In the genomic region with DNA sequence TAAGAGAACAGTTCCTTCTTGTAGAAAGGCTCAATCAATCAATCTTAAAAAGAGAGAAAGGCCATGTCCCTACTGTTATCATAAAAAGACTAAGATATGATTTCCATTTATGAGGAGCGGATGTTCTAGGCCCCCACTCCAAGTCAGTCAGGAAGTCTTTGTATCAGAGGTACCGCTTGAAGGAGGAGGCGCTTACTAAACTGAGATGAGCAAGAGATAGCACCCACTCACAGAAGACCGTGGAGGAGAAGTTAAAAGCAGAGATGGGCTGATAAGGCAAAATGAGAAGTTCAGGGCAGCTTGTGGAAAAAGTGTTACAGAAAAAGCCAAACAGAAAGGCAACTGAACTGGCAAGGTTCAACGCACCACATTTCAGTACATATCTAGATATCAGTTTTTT, we compare ENCODE assay signal across 27 mouse cellular contexts. TPM values are rescaled to one million over a fixed set of nuclear protein-coding genes. Genes with fewer than 3 reads are reported as not detected.
DNase-seq lines count a peak whose midpoint lies in the region; ATAC-seq and TF ChIP-seq lines count a peak whose summit lies in the region.
"Had no signal": no experiment of that assay in that cellular context is flagged by ENCODE, and none has a peak within 500 bp of the region (broad histone marks: within the 10 kb centered on the region; RNA-seq: fewer than 3 reads in every experiment).

No protein-coding gene starts in this region.

- H3K9me3 ChIP-seq in liver, embryonic 13.5 days (replicated peaks) = no peaks in the 10 kb centered on the region
- no peaks in the 10 kb centered on the region for H3K9me3 ChIP-seq in liver, postnatal 0 days (ENCODE audit: low read length)
- H3K9me3 ChIP-seq in G1E (replicated peaks) = 0 out of 2 replicates have a peak, but pooled peaks cover 2% of the 10 kb centered on the region
- H3K9me3 ChIP-seq in neural tube, embryonic 15.5 days (replicated peaks) = no peaks in the 10 kb centered on the region
- H3K9me3 ChIP-seq in embryonic facial prominence, embryonic 10.5 days = 0 out of 2 replicates have a peak, but pooled peaks cover 6% of the 10 kb centered on the region
- H3K9me3 ChIP-seq: intestine, embryonic 15.5 days; limb, embryonic 13.5 days had no signal

- H3K36me3 ChIP-seq in liver, embryonic 13.5 days = no peaks in the 10 kb centered on the region
- H3K36me3 ChIP-seq in liver, postnatal 0 days (replicated peaks; ENCODE audit: insufficient read depth, low read length) = no peaks in the 10 kb centered on the region
- no peaks in the 10 kb centered on the region for H3K36me3 ChIP-seq in G1E (replicated peaks)
- H3K36me3 ChIP-seq in neural tube, embryonic 15.5 days = no peaks in the 10 kb centered on the region
- H3K36me3 ChIP-seq in embryonic facial prominence, embryonic 10.5 days (replicated peaks) = no peaks in the 10 kb centered on the region
- H3K36me3 ChIP-seq: intestine, embryonic 15.5 days; limb, embryonic 13.5 days had no signal

- H3K4me1 ChIP-seq in liver, embryonic 13.5 days (replicated peaks) = 0 out of 2 replicates have a peak, but pooled peaks cover 7% of the 10 kb centered on the region
- peaks cover 6% of the 10 kb centered on the region; the same call in 1 of the 2 replicates for H3K4me1 ChIP-seq in liver, postnatal 0 days (ENCODE audit: insufficient read depth)
- H3K4me1 ChIP-seq in G1E (ENCODE audit: insufficient read depth, low read depth, low read length) = peaks cover 5% of the 10 kb centered on the region; the same call in 1 of the 2 replicates
- H3K4me1 ChIP-seq in neural tube, embryonic 15.5 days = no peaks in the 10 kb centered on the region
- H3K4me1 ChIP-seq in embryonic facial prominence, embryonic 10.5 days = no peaks in the 10 kb centered on the region
- H3K4me1 ChIP-seq: intestine, embryonic 15.5 days; limb, embryonic 13.5 days had no signal

- WGBS in liver, embryonic 13.5 days (ENCODE audit: insufficient replicate concordance) = 27% methylated on average over 5 of the region's 5 CpGs
- WGBS in liver, postnatal 0 days (ENCODE audit: insufficient replicate concordance) = 37% methylated on average over 5 of the region's 5 CpGs
- WGBS in neural tube, embryonic 15.5 days = 95% methylated on average over 5 of the region's 5 CpGs
- WGBS in embryonic facial prominence, embryonic 10.5 days = 89% methylated on average over 5 of the region's 5 CpGs

- ATAC-seq in liver, embryonic 13.5 days (ENCODE audit: low read depth) = no peak
- ATAC-seq in liver, postnatal 0 days = no peak
- peak; percentile 85 for ATAC-seq in G1E (ENCODE audit: extremely low read depth, insufficient number of reproducible peaks, low FRiP score, poor library complexity, severe bottlenecking)
- peak; percentile 88 for ATAC-seq in inflammation-experienced regulatory T-cells, adult 6 months
- ATAC-seq in monocyte, adult 5-6 weeks (replicated peaks; ENCODE audit: insufficient number of reproducible peaks, low FRiP score, low TSS enrichment, poor library complexity, severe bottlenecking) = no peak
- ATAC-seq in neural tube, embryonic 15.5 days (ENCODE audit: low FRiP score) = no peak
- ATAC-seq: intestine, embryonic 15.5 days had no signal

- no peak for DNase-seq in liver, embryonic 13.5 days
- DNase-seq in liver, postnatal 0 days = no peak
- DNase-seq in G1E (ENCODE audit: low spot score) = no peak
- DNase-seq in thymus, postnatal 25 days = peak; percentile 60
- no peak for DNase-seq in embryonic facial prominence, embryonic 10.5 days (ENCODE audit: low spot score)
- DNase-seq: adrenal gland, postnatal 25 days; cerebellum, adult 11-12 months; cerebellum, postnatal 25 days; heart, postnatal 10 days; kidney, adult 9 months; kidney, postnatal 36 days; lung, postnatal 10 days; right cerebral cortex, adult 18-20 months had no signal

- no peak for TF ChIP-seq CTCF in liver, postnatal 0 days (IDR thresholded peaks at IDR 0.05; ENCODE audit: low read depth)
- TF ChIP-seq CTCF in G1E (IDR thresholded peaks at IDR 0.05; ENCODE audit: low read depth, low read length) = no peak

- no peak overlapping the region for H3K4me2 ChIP-seq in liver, embryonic 13.5 days
- H3K4me2 ChIP-seq in liver, postnatal 0 days (ENCODE audit: low read depth, low read length) = no peak overlapping the region
- H3K4me2 ChIP-seq in neural tube, embryonic 15.5 days = no peak overlapping the region
- H3K4me2 ChIP-seq: heart, embryonic 11.5 days; intestine, embryonic 15.5 days; limb, embryonic 13.5 days had no signal

- TF ChIP-seq EP300 in liver, postnatal 0 days (IDR thresholded peaks at IDR 0.05; ENCODE audit: low read depth) = no peak

- no peak overlapping the region for H3K9ac ChIP-seq in liver, embryonic 13.5 days
- H3K9ac ChIP-seq in liver, postnatal 0 days (replicated peaks) = no peak overlapping the region
- H3K9ac ChIP-seq in neural tube, embryonic 15.5 days (replicated peaks) = no peak overlapping the region
- H3K9ac ChIP-seq: intestine, embryonic 15.5 days; limb, embryonic 13.5 days had no signal

- no peaks in the 10 kb centered on the region for H3K27me3 ChIP-seq in liver, embryonic 13.5 days
- H3K27me3 ChIP-seq in liver, postnatal 0 days (ENCODE audit: insufficient read depth, low read length) = no peaks in the 10 kb centered on the region
- no peaks in the 10 kb centered on the region; the same call in 1 of the 2 replicates for H3K27me3 ChIP-seq in G1E (ENCODE audit: insufficient read depth, low read length)
- no peaks in the 10 kb centered on the region for H3K27me3 ChIP-seq in neural tube, embryonic 15.5 days (replicated peaks)
- H3K27me3 ChIP-seq in embryonic facial prominence, embryonic 10.5 days (replicated peaks; ENCODE audit: low read depth, poor library complexity, severe bottlenecking) = no peaks in the 10 kb centered on the region
- H3K27me3 ChIP-seq: intestine, embryonic 15.5 days; limb, embryonic 13.5 days had no signal

- H3K27ac ChIP-seq in liver, embryonic 13.5 days = 0 out of 2 replicates have a peak overlapping the region, but pooled peaks have one; percentile 18
- H3K27ac ChIP-seq in liver, postnatal 0 days (ENCODE audit: low read depth) = no peak overlapping the region
- no peak overlapping the region for H3K27ac ChIP-seq in neural tube, embryonic 15.5 days (replicated peaks)
- no peak overlapping the region for H3K27ac ChIP-seq in embryonic facial prominence, embryonic 10.5 days (replicated peaks)
- H3K27ac ChIP-seq: intestine, embryonic 15.5 days; limb, embryonic 13.5 days had no signal

- no peak overlapping the region for H3K4me3 ChIP-seq in liver, embryonic 13.5 days (replicated peaks)
- H3K4me3 ChIP-seq in liver, postnatal 0 days (ENCODE audit: low read depth, low read length) = no peak overlapping the region
- H3K4me3 ChIP-seq in G1E (ENCODE audit: low read depth, low read length) = no peak overlapping the region
- no peak overlapping the region for H3K4me3 ChIP-seq in neural tube, embryonic 15.5 days (replicated peaks)
- no peak overlapping the region for H3K4me3 ChIP-seq in embryonic facial prominence, embryonic 10.5 days
- H3K4me3 ChIP-seq: intestine, embryonic 15.5 days; limb, embryonic 13.5 days had no signal

RNA-seq across cellular contexts. Expression of a gene that starts 28.5 kb away (rescaled TPM):
- not detected in 2 replicates for polyA plus RNA-seq in liver, embryonic 13.5 days (2015; fragmentation: Nextera tagmentation; extraction: Ambion mirVana)
- polyA plus RNA-seq in liver, postnatal 0 days (2015; fragmentation: Nextera tagmentation; extraction: Ambion mirVana) = not detected in 2 replicates
- not detected in 2 replicates for total RNA-seq in G1E (2014; fragmentation: Nextera tagmentation)
- total RNA-seq in G1E (2017) = 0.16 TPM in 1 of 2 replicates, not detected in the other
- not detected in 2 replicates for polyA plus RNA-seq in G1E (2012)
- under 1 TPM in 2 of 3 experiments, not detected in 1; 0.46 to 0.95 TPM for polyA plus RNA-seq in inflammation-experienced regulatory T-cells, adult 6 months (2017; shearing (Covaris generic))
- total RNA-seq in monocyte, adult 5-6 weeks (2017) = not detected in 3 replicates
- polyA plus RNA-seq in neural tube, embryonic 15.5 days (2015; fragmentation: Nextera tagmentation; extraction: Ambion mirVana) = 0.24 and 0.42 TPM in 2 replicates
- not detected in 2 replicates for polyA plus RNA-seq in embryonic facial prominence, embryonic 10.5 days (2016; fragmentation: Nextera tagmentation; extraction: Ambion mirVana)
- total RNA-seq: layer of hippocampus, postnatal 14 days; megakaryocyte-erythroid progenitor cell, adult 5-6 weeks; midbrain, postnatal 0 days had no signal
- polyA plus RNA-seq: forebrain, embryonic 11.5 days; hindbrain, embryonic 11.5 days; intestine, embryonic 15.5 days; liver, embryonic 16.5 days; midbrain, postnatal 0 days; neural tube, embryonic 11.5 days; stomach, embryonic 14.5 days had no signal

RNA-seq across cellular contexts. Expression of a gene that starts 47.3 kb away (rescaled TPM):
- polyA plus RNA-seq in liver, embryonic 13.5 days (2015; fragmentation: Nextera tagmentation; extraction: Ambion mirVana) = 199 and 218 TPM in 2 replicates
- polyA plus RNA-seq in liver, postnatal 0 days (2015; fragmentation: Nextera tagmentation; extraction: Ambion mirVana) = 54.3 and 59.4 TPM in 2 replicates
- total RNA-seq in G1E (2014; fragmentation: Nextera tagmentation) (181 and 229 TPM in 2 replicates), G1E (2017) (87.3 and 90.1 TPM in 2 replicates)
- 29.7 and 49.2 TPM in 2 replicates for polyA plus RNA-seq in G1E (2012)
- 100 to 1,000 TPM in 1 of 3 experiments, 10 to 100 TPM in 2; 34.3 to 110 (median 50.4) TPM for polyA plus RNA-seq in inflammation-experienced regulatory T-cells, adult 6 months (2017; shearing (Covaris generic))
- 6.0 to 13.5 TPM (median 12.6 TPM) in 3 replicates for total RNA-seq in monocyte, adult 5-6 weeks (2017)
- 35.3 and 56.6 TPM in 2 replicates for polyA plus RNA-seq in neural tube, embryonic 15.5 days (2015; fragmentation: Nextera tagmentation; extraction: Ambion mirVana)
- 208 and 218 TPM in 2 replicates for polyA plus RNA-seq in embryonic facial prominence, embryonic 10.5 days (2016; fragmentation: Nextera tagmentation; extraction: Ambion mirVana)

RNA-seq across cellular contexts. Expression of a gene that starts 49.7 kb away (rescaled TPM):
- polyA plus RNA-seq in liver, embryonic 13.5 days (2015; fragmentation: Nextera tagmentation; extraction: Ambion mirVana) = 7.5 and 10.1 TPM in 2 replicates
- polyA plus RNA-seq in liver, postnatal 0 days (2015; fragmentation: Nextera tagmentation; extraction: Ambion mirVana) = 17.1 and 17.3 TPM in 2 replicates
- total RNA-seq in G1E (2014; fragmentation: Nextera tagmentation) (3.0 and 4.1 TPM in 2 replicates), G1E (2017) (4.0 and 6.8 TPM in 2 replicates)
- 0.12 and 0.24 TPM in 2 replicates for polyA plus RNA-seq in G1E (2012)
- 10 to 100 TPM; 24.7 to 67.7 (median 66.3) TPM for polyA plus RNA-seq in inflammation-experienced regulatory T-cells, adult 6 months (2017; shearing (Covaris generic))
- total RNA-seq in monocyte, adult 5-6 weeks (2017) = 27.2 to 29.6 TPM (median 27.3 TPM) in 3 replicates
- 19.3 and 21.1 TPM in 2 replicates for polyA plus RNA-seq in neural tube, embryonic 15.5 days (2015; fragmentation: Nextera tagmentation; extraction: Ambion mirVana)
- 27.3 and 28.9 TPM in 2 replicates for polyA plus RNA-seq in embryonic facial prominence, embryonic 10.5 days (2016; fragmentation: Nextera tagmentation; extraction: Ambion mirVana)

Comparison
In these comparisons a context has a peak if more than half of its experiments do, and no peak if none do; other contexts are left out.
1. ATAC-seq: peak in G1E (single experiment) and inflammation-experienced regulatory T-cells, adult 6 months (single experiment); none in liver, embryonic 13.5 days (single experiment), liver, postnatal 0 days (single experiment), monocyte, adult 5-6 weeks (single experiment) and neural tube, embryonic 15.5 days (single experiment).